Comparison of ENCODE assay signal across 9 mouse cellular contexts in the genomic region with DNA sequence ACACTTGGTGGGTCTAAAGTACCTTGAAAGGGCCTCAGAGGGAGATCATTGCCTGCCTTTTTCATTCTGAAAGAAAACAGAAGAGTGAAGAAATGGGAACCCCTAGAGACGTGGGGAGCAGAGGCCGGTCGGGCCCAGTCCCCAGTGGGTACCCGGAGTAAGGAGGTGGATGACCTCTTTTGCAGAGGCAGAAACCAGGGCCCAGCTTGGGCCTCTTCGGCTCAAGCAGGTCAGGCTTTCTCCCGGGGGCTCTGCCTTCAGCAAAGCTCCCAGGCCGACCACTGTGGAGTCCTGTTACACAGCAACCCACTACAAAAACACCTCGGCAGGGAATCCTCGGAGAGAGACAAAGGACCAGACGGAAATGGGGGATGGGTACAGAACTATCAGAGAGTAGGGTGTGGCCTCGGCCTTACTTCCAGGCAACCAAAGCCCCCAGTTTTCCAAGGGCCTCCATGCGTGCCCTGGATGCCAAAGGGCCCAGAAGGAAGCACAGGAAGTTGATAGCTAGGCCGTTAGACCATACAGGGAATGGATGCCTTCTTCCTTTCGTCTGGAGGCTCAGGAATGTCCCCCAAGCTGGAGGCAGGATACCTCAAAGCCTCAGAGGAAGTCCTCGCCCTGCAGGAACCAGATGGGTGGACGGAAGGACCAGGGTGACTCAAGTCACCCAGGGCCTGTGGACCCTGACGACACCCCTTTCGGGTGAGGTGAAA. TPM values are rescaled to one million over a fixed set of nuclear protein-coding genes. Genes with fewer than 3 reads are reported as not detected.
DNase-seq lines count a peak whose midpoint lies in the region; ATAC-seq and TF ChIP-seq lines count a peak whose summit lies in the region.
"Had no signal": no experiment of that assay in that cellular context is flagged by ENCODE, and none has a peak within 500 bp of the region (broad histone marks: within the 10 kb centered on the region; RNA-seq: fewer than 3 reads in every experiment).

No protein-coding gene starts in this region.

- H3K4me3 ChIP-seq in embryonic fibroblast, embryonic 13.5 days (ENCODE audit: insufficient read depth, low read length): peak overlapping the region; percentile 69
- H3K4me3 ChIP-seq in hindbrain, embryonic 11.5 days (ENCODE audit: low read depth, low read length): peak overlapping the region; percentile 43
- peak overlapping the region; percentile 100 for H3K4me3 ChIP-seq in myocyte

- peak overlapping the region; percentile 69 for H3K4me2 ChIP-seq in hindbrain, embryonic 11.5 days (replicated peaks; ENCODE audit: low read depth, low read length)
- peak overlapping the region; percentile 96 for H3K4me2 ChIP-seq in myocyte (ENCODE audit: low read depth)

- TF ChIP-seq CTCF in embryonic fibroblast, embryonic 13.5 days (IDR thresholded peaks at IDR 0.05; ENCODE audit: borderline replicate concordance, insufficient read depth, low read length): no peak

- H3K9me3 ChIP-seq in hindbrain, embryonic 11.5 days (ENCODE audit: control insufficient read depth, low read length): no peaks in the 10 kb centered on the region

- WGBS in hindbrain, embryonic 11.5 days: 3% methylated on average over 18 of the region's 18 CpGs

- H3ac ChIP-seq in myocyte (ENCODE audit: control insufficient read depth, insufficient read length): peak overlapping the region; percentile 56

- peaks cover 14% of the 10 kb centered on the region for H3K36me3 ChIP-seq in hindbrain, embryonic 11.5 days (ENCODE audit: control insufficient read depth, insufficient read depth, low read length)
- peaks cover 32% of the 10 kb centered on the region for H3K36me3 ChIP-seq in myocyte (ENCODE audit: control insufficient read depth, insufficient read depth)

- H3K27me3 ChIP-seq in hindbrain, embryonic 11.5 days (ENCODE audit: control insufficient read depth, insufficient read depth, low read length): no peaks in the 10 kb centered on the region
- H3K27me3 ChIP-seq in myocyte (ENCODE audit: control insufficient read depth, insufficient read depth, insufficient read length): no peaks in the 10 kb centered on the region
- H3K27me3 ChIP-seq: CH12.LX had no signal

- peak; percentile 64 for ATAC-seq in hindbrain, embryonic 11.5 days (ENCODE audit: low FRiP score)

- peaks cover 57% of the 10 kb centered on the region for H3K79me2 ChIP-seq in myocyte (ENCODE audit: control insufficient read depth, insufficient read depth)

- TF ChIP-seq POLR2A in embryonic fibroblast, embryonic 13.5 days (IDR thresholded peaks at IDR 0.05; ENCODE audit: low read depth, low read length): peak; percentile 52
- TF ChIP-seq POLR2A in myocyte (IDR thresholded peaks at IDR 0.05; ENCODE audit: insufficient read length, low read depth): peak; percentile 32

- H3K4me1 ChIP-seq in embryonic fibroblast, embryonic 13.5 days (ENCODE audit: control insufficient read depth, insufficient read depth, low read length): peaks cover 25% of the 10 kb centered on the region
- H3K4me1 ChIP-seq in hindbrain, embryonic 11.5 days (replicated peaks; ENCODE audit: control insufficient read depth, insufficient read depth, low read length): peaks cover 27% of the 10 kb centered on the region

- peak overlapping the region; percentile 85 for H3K27ac ChIP-seq in embryonic fibroblast, embryonic 13.5 days (ENCODE audit: insufficient read depth, low read length)
- H3K27ac ChIP-seq in hindbrain, embryonic 11.5 days (ENCODE audit: low read depth, low read length): peak overlapping the region; percentile 95

- DNase-seq in cerebellum, postnatal 25 days: peak; percentile 21 to 28
- DNase-seq in cerebellum, adult 9-10 months: no peak
- DNase-seq in hindbrain, embryonic 11.5 days (ENCODE audit: low spot score): peak; percentile 84
- DNase-seq in liver: peak; percentile 12
- no peak for DNase-seq in urinary bladder, postnatal 25 days (ENCODE audit: low spot score)
- no peak for DNase-seq in thymus, adult 18-20 months

- peak overlapping the region; percentile 88 for H3K9ac ChIP-seq in hindbrain, embryonic 11.5 days (ENCODE audit: low read depth, low read length)

TF ChIP-seq in myocyte, 11 proteins besides CTCF, POLR2A, EP300 and RAD21:
- no peak for TF ChIP-seq SRF (IDR thresholded peaks at IDR 0.05; ENCODE audit: control insufficient read depth, insufficient read length, low read depth)
- no peak for TF ChIP-seq MYOG (IDR thresholded peaks at IDR 0.05; ENCODE audit: control insufficient read depth in 1 of 3, insufficient read depth in 1 of 3, insufficient read length in 2 of 3, low read depth in 2 of 3)
- no peak for TF ChIP-seq TCF12 (IDR thresholded peaks at IDR 0.05; ENCODE audit: insufficient read depth, poor library complexity, severe bottlenecking)
- TF ChIP-seq POLR2AphosphoS2 (IDR thresholded peaks at IDR 0.05; ENCODE audit: insufficient read length, low read depth): peak; percentile 72

RNA-seq across cellular contexts. Expression of a gene that starts 1.1 kb away (rescaled TPM):
- polyA plus RNA-seq in embryonic fibroblast, embryonic 13.5 days (2011; ENCODE audit: insufficient read length, low read depth, missing spikeins): 2,134 and 2,700 TPM in 2 replicates
- 245 and 269 TPM in 2 replicates for polyA plus RNA-seq in hindbrain, embryonic 11.5 days (2014; fragmentation: Nextera tagmentation; extraction: Ambion mirVana)
- polyA plus RNA-seq in myocyte (2012; fragmentation: generic; extraction: Trizol): 1,713 TPM

RNA-seq across cellular contexts. Expression of a gene that starts 29.3 kb away (rescaled TPM):
- 12.0 and 12.6 TPM in 2 replicates for polyA plus RNA-seq in embryonic fibroblast, embryonic 13.5 days (2011; ENCODE audit: insufficient read length, low read depth, missing spikeins)
- polyA plus RNA-seq in hindbrain, embryonic 11.5 days (2014; fragmentation: Nextera tagmentation; extraction: Ambion mirVana): 23.0 and 25.9 TPM in 2 replicates
- 9.5 TPM for polyA plus RNA-seq in myocyte (2012; fragmentation: generic; extraction: Trizol)

Comparison
In these comparisons a context has a peak if more than half of its experiments do, and no peak if none do; other contexts are left out.
1. DNase-seq: peak in cerebellum, postnatal 25 days (2 of 2), hindbrain, embryonic 11.5 days (single experiment) and liver (single experiment); none in cerebellum, adult 9-10 months (single experiment), urinary bladder, postnatal 25 days (single experiment) and thymus, adult 18-20 months (0 of 2).
2. H3K4me3 ChIP-seq: peak in every context shown above with its lines; median percentile 100 in myocyte; 69 in embryonic fibroblast, embryonic 13.5 days; 43 in hindbrain, embryonic 11.5 days.